Mouse (Mus musculus) MEL (cell line): Measurements from ENCODE around the gene Gm10490.

Experiments used
- BHLHE40 ChIP-seq: IDR thresholded peaks from 2 replicates; pipeline ENCODE4 v1.6.1; 2012; ENCODE audit warnings: low read depth, mild to moderate bottlenecking, inconsistent platforms, low read length, improper control_type of control experiment, borderline replicate concordance
- CHD1 ChIP-seq: IDR thresholded peaks from 2 replicates; pipeline ENCODE4 v1.6.1; 2012; ENCODE audit warnings: low read depth, mild to moderate bottlenecking, inconsistent platforms, low read length, improper control_type of control experiment
- CTCF ChIP-seq, 3 experiments: IDR thresholded peaks in 2 of 3; conservative IDR thresholded peaks in 1 of 3; 2 replicates each; pipeline ENCODE4 v1.5.1; 2011 to 2012; ENCODE audit warnings: low read length in 3 of 3, low read depth in 2 of 3, mild to moderate bottlenecking in 2 of 3, improper control_type of control experiment in 1 of 3, inconsistent platforms in 1 of 3, mixed read lengths in 1 of 3, moderate library complexity in 1 of 3; ENCODE audit not compliant: control insufficient read depth in 1 of 3, insufficient read depth in 1 of 3, poor library complexity in 1 of 3, severe bottlenecking in 1 of 3
- E2F4 ChIP-seq: IDR thresholded peaks from 2 replicates; pipeline ENCODE4 v1.6.1; 2011; ENCODE audit warnings: low read depth, low read length, improper control_type of control experiment, borderline replicate concordance
- GABPA ChIP-seq: IDR thresholded peaks from 2 replicates; pipeline ENCODE4 v1.6.1; 2012; ENCODE audit warnings: low read depth, mild to moderate bottlenecking, inconsistent platforms, low read length, improper control_type of control experiment, moderate library complexity
- KAT2A ChIP-seq: conservative IDR thresholded peaks from 2 replicates; pipeline ENCODE4 v1.6.1; 2012; ENCODE audit warnings: low read depth, low read length, improper control_type of control experiment, inconsistent platforms
- MAZ ChIP-seq: IDR thresholded peaks from 2 replicates; pipeline ENCODE4 v1.6.1; 2012; ENCODE audit warnings: low read depth, mild to moderate bottlenecking, inconsistent platforms, low read length, improper control_type of control experiment
- MYB ChIP-seq: IDR thresholded peaks from 2 replicates; pipeline ENCODE4 v1.6.1; 2011; ENCODE audit warnings: mild to moderate bottlenecking, low read depth, low read length, improper control_type of control experiment
- NELFE ChIP-seq: IDR thresholded peaks from 2 replicates; pipeline ENCODE4 v1.6.1; 2011; ENCODE audit warnings: low read depth, low read length, improper control_type of control experiment
- NRF1 ChIP-seq: IDR thresholded peaks from 2 replicates; pipeline ENCODE4 v1.6.1; 2014; ENCODE audit warnings: low read depth, mild to moderate bottlenecking, inconsistent platforms, low read length, improper control_type of control experiment, moderate library complexity; ENCODE audit not compliant: poor library complexity, insufficient read depth, severe bottlenecking
- POLR2A ChIP-seq, 2 experiments: IDR thresholded peaks; 2 replicates each; pipeline ENCODE4 v1.6.1; 2011 to 2012; ENCODE audit warnings: low read length in 2 of 2, mild to moderate bottlenecking in 2 of 2, control low read depth in 1 of 2, improper control_type of control experiment in 1 of 2, low read depth in 1 of 2, moderate library complexity in 1 of 2; ENCODE audit not compliant: control insufficient read depth in 1 of 2, insufficient read depth in 1 of 2, poor library complexity in 1 of 2
- TCF12 ChIP-seq: IDR thresholded peaks from 2 replicates; pipeline ENCODE4 v1.6.1; 2014; ENCODE audit warnings: low read depth, mild to moderate bottlenecking, inconsistent platforms, low read length, improper control_type of control experiment, moderate library complexity
- USF1 ChIP-seq: IDR thresholded peaks from 2 replicates; pipeline ENCODE4 v1.6.1; 2014; ENCODE audit warnings: low read depth, mild to moderate bottlenecking, inconsistent platforms, low read length, improper control_type of control experiment, moderate library complexity
- ZC3H11A ChIP-seq: IDR thresholded peaks from 2 replicates; pipeline ENCODE4 v1.6.1; 2012; ENCODE audit warnings: low read depth, mild to moderate bottlenecking, inconsistent platforms, low read length, improper control_type of control experiment

DNA sequence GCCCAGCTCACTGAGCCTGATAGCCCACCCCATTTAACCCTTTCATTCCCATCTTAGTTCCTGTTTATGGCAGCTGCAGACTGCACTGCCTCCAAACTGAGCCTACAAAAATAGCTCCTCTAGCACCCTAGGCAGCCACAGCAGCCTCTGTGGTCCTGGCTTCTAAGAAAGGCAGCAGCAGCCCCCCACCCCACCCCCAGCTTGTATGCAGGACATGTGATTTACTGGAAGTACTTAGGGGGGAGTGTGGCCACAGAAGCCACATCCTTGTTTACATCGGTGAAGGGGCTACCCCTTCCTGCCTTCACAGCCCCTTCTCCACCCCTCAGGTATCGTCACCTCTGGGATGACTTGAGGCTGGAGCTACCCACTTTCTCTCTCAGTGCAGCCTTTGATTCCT lies 44.0 kb upstream of the Gm10490 start:
- no peak for TF ChIP-seq CHD1
- TF ChIP-seq NELFE, result no peak
- no peak for TF ChIP-seq USF1
- TF ChIP-seq BHLHE40, result no peak
- no peak for TF ChIP-seq KAT2A
- no peak for TF ChIP-seq E2F4
- TF ChIP-seq CTCF (IDR thresholded peaks at IDR 0.05 in 2 of 3, conservative IDR thresholded peaks at IDR 0.05 in 1 of 3; ENCODE audit: control insufficient read depth in 1 of 3, insufficient read depth in 1 of 3, low read depth in 2 of 3, low read length in 3 of 3, poor library complexity in 1 of 3, severe bottlenecking in 1 of 3), result no peak
- no peak for TF ChIP-seq ZC3H11A
- no peak for TF ChIP-seq POLR2A (IDR thresholded peaks at IDR 0.05; ENCODE audit: control insufficient read depth in 1 of 2, insufficient read depth in 1 of 2, low read depth in 1 of 2, low read length in 2 of 2, poor library complexity in 1 of 2)
- TF ChIP-seq MAZ, result no peak
- no peak for TF ChIP-seq GABPA
- no peak for TF ChIP-seq NRF1
- no peak for TF ChIP-seq MYB
- no peak for TF ChIP-seq TCF12
